Mouse (Mus musculus): Measurements from ENCODE around the gene Bnc2.

Gene Bnc2

GRCm38 (mm10) chr4:84407328-84408028, 267.6 kb downstream of the Bnc2 start:
- Histone ChIP-seq H3K9me3 (ENCODE audit: low read length) (no peaks in the 10 kb centered on the region), H3K4me1 (replicated peaks; ENCODE audit: low read depth, low read length) (no peaks in the 10 kb centered on the region), H3K36me3 (ENCODE audit: insufficient read depth, low read length) (no peaks in the 10 kb centered on the region), H3K27me3 (ENCODE audit: insufficient read depth, low read length) (no peaks in the 10 kb centered on the region), H3K4me3 (replicated peaks; ENCODE audit: low read length) (no peak overlapping the region)
- TF ChIP-seq CTCF (conservative IDR thresholded peaks at IDR 0.05; ENCODE audit: low read length) (no peak), POU5F1 (IDR thresholded peaks at IDR 0.05; ENCODE audit: borderline replicate concordance, low read length) (no peak), NANOG (IDR thresholded peaks at IDR 0.05; ENCODE audit: borderline replicate concordance, low read length) (no peak)

- TF ChIP-seq CTCF (conservative IDR thresholded peaks at IDR 0.05; ENCODE audit: low read length) (no peak), NANOG (IDR thresholded peaks at IDR 0.05; ENCODE audit: borderline replicate concordance, low read length) (no peak), POU5F1 (IDR thresholded peaks at IDR 0.05; ENCODE audit: borderline replicate concordance, low read length) (no peak)
- H3K9me3 ChIP-seq (ENCODE audit: low read length): no peaks in the 10 kb centered on the region
- no peaks in the 10 kb centered on the region for H3K36me3 ChIP-seq (ENCODE audit: insufficient read depth, low read length)
- H3K4me3 ChIP-seq (replicated peaks; ENCODE audit: low read length): no peak overlapping the region
- H3K27me3 ChIP-seq (ENCODE audit: insufficient read depth, low read length): no peaks in the 10 kb centered on the region
- no peaks in the 10 kb centered on the region for H3K4me1 ChIP-seq (replicated peaks; ENCODE audit: low read depth, low read length)
Observed at GRCm38 (mm10) chr4:84403356-84404145, 271.5 kb downstream of the Bnc2 start.

- H3K27me3 ChIP-seq (ENCODE audit: insufficient read depth, low read length): no peaks in the 10 kb centered on the region
- no peak overlapping the region for H3K4me3 ChIP-seq (replicated peaks; ENCODE audit: low read length)
- H3K36me3 ChIP-seq (ENCODE audit: insufficient read depth, low read length): peaks cover 28% of the 10 kb centered on the region
- H3K4me1 ChIP-seq (replicated peaks; ENCODE audit: low read depth, low read length): peaks cover 28% of the 10 kb centered on the region
- TF ChIP-seq CTCF (conservative IDR thresholded peaks at IDR 0.05; ENCODE audit: low read length): no peak
- no peak for TF ChIP-seq NANOG (IDR thresholded peaks at IDR 0.05; ENCODE audit: borderline replicate concordance, low read length)
- TF ChIP-seq POU5F1 (IDR thresholded peaks at IDR 0.05; ENCODE audit: borderline replicate concordance, low read length): no peak
- H3K9me3 ChIP-seq (ENCODE audit: low read length): no peaks in the 10 kb centered on the region
Observed at GRCm38 (mm10) chr4:84388991-84389390, 286.1 kb downstream of the Bnc2 start.

GRCm38 (mm10) chr4:84385156-84385555, 289.9 kb downstream of the Bnc2 start:
- no peak overlapping the region for H3K4me3 ChIP-seq (replicated peaks; ENCODE audit: low read length)
- no peaks in the 10 kb centered on the region for H3K9me3 ChIP-seq (ENCODE audit: low read length)
- TF ChIP-seq POU5F1 (IDR thresholded peaks at IDR 0.05; ENCODE audit: borderline replicate concordance, low read length) (no peak), CTCF (conservative IDR thresholded peaks at IDR 0.05; ENCODE audit: low read length) (no peak)
- H3K36me3 ChIP-seq (ENCODE audit: insufficient read depth, low read length): peaks cover 21% of the 10 kb centered on the region
- H3K27me3 ChIP-seq (ENCODE audit: insufficient read depth, low read length): no peaks in the 10 kb centered on the region
- peaks cover 18% of the 10 kb centered on the region for H3K4me1 ChIP-seq (replicated peaks; ENCODE audit: low read depth, low read length)

- no peak for TF ChIP-seq CTCF (conservative IDR thresholded peaks at IDR 0.05; ENCODE audit: low read length)
- no peak for TF ChIP-seq NANOG (IDR thresholded peaks at IDR 0.05; ENCODE audit: borderline replicate concordance, low read length)
- TF ChIP-seq POU5F1 (IDR thresholded peaks at IDR 0.05; ENCODE audit: borderline replicate concordance, low read length): no peak
- Histone ChIP-seq H3K27me3 (ENCODE audit: insufficient read depth, low read length) (no peaks in the 10 kb centered on the region), H3K4me1 (replicated peaks; ENCODE audit: low read depth, low read length) (0 out of 2 replicates have a peak, but pooled peaks cover 3% of the 10 kb centered on the region), H3K36me3 (ENCODE audit: insufficient read depth, low read length) (peaks cover 4% of the 10 kb centered on the region; the same call in 1 of the 2 replicates), H3K9me3 (ENCODE audit: low read length) (no peaks in the 10 kb centered on the region), H3K4me3 (replicated peaks; ENCODE audit: low read length) (no peak overlapping the region)
Observed at GRCm38 (mm10) chr4:84379289-84379688, 295.8 kb downstream of the Bnc2 start.

- Histone ChIP-seq H3K27me3 (ENCODE audit: insufficient read depth, low read length) (no peaks in the 10 kb centered on the region), H3K36me3 (ENCODE audit: insufficient read depth, low read length) (no peaks in the 10 kb centered on the region), H3K4me1 (replicated peaks; ENCODE audit: low read depth, low read length) (no peaks in the 10 kb centered on the region), H3K4me3 (replicated peaks; ENCODE audit: low read length) (no peak overlapping the region), H3K9me3 (ENCODE audit: low read length) (no peaks in the 10 kb centered on the region)
- TF ChIP-seq NANOG (IDR thresholded peaks at IDR 0.05; ENCODE audit: borderline replicate concordance, low read length) (no peak), CTCF (conservative IDR thresholded peaks at IDR 0.05; ENCODE audit: low read length) (no peak), POU5F1 (IDR thresholded peaks at IDR 0.05; ENCODE audit: borderline replicate concordance, low read length) (no peak)
Observed at GRCm38 (mm10) chr4:84377513-84377912, 297.6 kb downstream of the Bnc2 start.

GRCm38 (mm10) chr4:84362337-84362823, 312.7 kb downstream of the Bnc2 start:
- Histone ChIP-seq H3K9me3 (ENCODE audit: low read length) (no peaks in the 10 kb centered on the region), H3K4me1 (replicated peaks; ENCODE audit: low read depth, low read length) (peaks cover 14% of the 10 kb centered on the region), H3K4me3 (replicated peaks; ENCODE audit: low read length) (no peak overlapping the region), H3K36me3 (ENCODE audit: insufficient read depth, low read length) (no peaks in the 10 kb centered on the region), H3K27me3 (ENCODE audit: insufficient read depth, low read length) (no peaks in the 10 kb centered on the region)
- no peak for TF ChIP-seq NANOG (IDR thresholded peaks at IDR 0.05; ENCODE audit: borderline replicate concordance, low read length)
- TF ChIP-seq CTCF (conservative IDR thresholded peaks at IDR 0.05; ENCODE audit: low read length): no peak
- no peak for TF ChIP-seq POU5F1 (IDR thresholded peaks at IDR 0.05; ENCODE audit: borderline replicate concordance, low read length)

GRCm38 (mm10) chr4:84361165-84361564, 313.9 kb downstream of the Bnc2 start:
- Histone ChIP-seq H3K9me3 (ENCODE audit: low read length) (no peaks in the 10 kb centered on the region), H3K36me3 (ENCODE audit: insufficient read depth, low read length) (no peaks in the 10 kb centered on the region), H3K4me3 (replicated peaks; ENCODE audit: low read length) (no peak overlapping the region), H3K27me3 (ENCODE audit: insufficient read depth, low read length) (no peaks in the 10 kb centered on the region), H3K4me1 (replicated peaks; ENCODE audit: low read depth, low read length) (peaks cover 23% of the 10 kb centered on the region)
- TF ChIP-seq POU5F1 (IDR thresholded peaks at IDR 0.05; ENCODE audit: borderline replicate concordance, low read length): no peak
- no peak for TF ChIP-seq CTCF (conservative IDR thresholded peaks at IDR 0.05; ENCODE audit: low read length)
- TF ChIP-seq NANOG (IDR thresholded peaks at IDR 0.05; ENCODE audit: borderline replicate concordance, low read length): no peak
